Mouse (Mus musculus) limb, embryonic 13.5 days (tissue): ENCODE measurements around the gene Stap2. TPM values are rescaled to one million over a fixed set of nuclear protein-coding genes. Genes with fewer than 3 reads are reported as not detected.

Experiments used
- ATAC-seq: fragments of 200-750 bp; cut with Nextera tagmentation; 2 replicates; pipeline ENCODE4 v1.8.0; 2017; ENCODE audit warnings: low read depth, moderate number of reproducible peaks, moderate TSS enrichment; ENCODE audit not compliant: low FRiP score
- H3K27ac ChIP-seq: fragments of 300-500 bp; sonication (generic); 2 replicates; pipeline ENCODE4 v1.5.1; 2015; ENCODE audit warnings: inconsistent platforms, mild to moderate bottlenecking, moderate library complexity
- H3K27me3 ChIP-seq: fragments of 300-500 bp; sonication (generic); 2 replicates; pipeline ENCODE4 v1.6.1; 2015; ENCODE audit warnings: mild to moderate bottlenecking, inconsistent platforms
- H3K36me3 ChIP-seq: fragments of 300-500 bp; sonication (generic); 2 replicates; pipeline ENCODE4 v1.6.1; 2015; ENCODE audit warnings: inconsistent platforms, mild to moderate bottlenecking, moderate library complexity
- H3K4me1 ChIP-seq: fragments of 300-500 bp; sonication (generic); 2 replicates; pipeline ENCODE4 v1.6.1; 2015; ENCODE audit warnings: inconsistent platforms
- H3K4me2 ChIP-seq: fragments of 300-500 bp; sonication (generic); replicated peaks from 2 replicates; pipeline ENCODE4 v1.6.1; 2015; ENCODE audit warnings: inconsistent platforms, mild to moderate bottlenecking, moderate library complexity
- H3K4me3 ChIP-seq: fragments of 300-500 bp; sonication (generic); 2 replicates; pipeline ENCODE4 v1.5.1; 2015; ENCODE audit warnings: moderate library complexity, mild to moderate bottlenecking, inconsistent platforms
- H3K9ac ChIP-seq: fragments of 300-500 bp; sonication (generic); 2 replicates; pipeline ENCODE4 v1.6.1; 2015; ENCODE audit warnings: mild to moderate bottlenecking, inconsistent platforms
- H3K9me3 ChIP-seq: fragments of 300-500 bp; sonication (generic); 2 replicates; pipeline ENCODE4 v1.6.1; 2016; ENCODE audit warnings: inconsistent platforms
- WGBS: fragments of 180-500 bp; shearing (Covaris S2); methylation state at CpG from one replicate; pipeline ENCODE4 v1.1.7; 2015; 5-methylcytosine and 5-hydroxymethylcytosine counted together
- polyA plus RNA-seq: library from polyadenylated mRNA; unstranded; fragments of >200 nt; fragmentation: Nextera tagmentation; extraction: Ambion mirVana; gene quantifications from 2 replicates; pipeline ENCODE4 v1.2.1, GENCODE M21; 2015

The Stap2 gene
- polyA plus RNA-seq, 1 experiment from 2014 or later = 8.1 TPM

GRCm38 (mm10) chr17:55990278-55990898 is 15.0 kb downstream of the Stap2 start:
- ATAC-seq = no peak
- Histone ChIP-seq H3K36me3 (peaks cover 42% of the 10 kb centered on the region), H3K9me3 (no peaks in the 10 kb centered on the region), H3K4me1 (peaks cover 6% of the 10 kb centered on the region), H3K4me2 (no peak overlapping the region), H3K27ac (no peak overlapping the region), H3K9ac (no peak overlapping the region), H3K4me3 (no peak overlapping the region), H3K27me3 (no peaks in the 10 kb centered on the region)
- 87% methylated on average over 8 of the region's 8 CpGs for WGBS

GRCm38 (mm10) chr17:55986030-55986961 is 19.1 kb downstream of the Stap2 start, which contains the start of gene Fsd1:
Gene Fsd1 (plus strand): TSS chr17:55986509.
- H3K9ac ChIP-seq = peak within 1 kb of the TSS; percentile 79
- no peaks in the 10 kb centered on the region for H3K27me3 ChIP-seq
- H3K36me3 ChIP-seq = peaks cover 11% of the 10 kb centered on the region; the same call in 1 of the 2 replicates
- WGBS = 10% methylated on average over 35 of the region's 35 CpGs
- no peak within 1 kb of the TSS for H3K27ac ChIP-seq
- ATAC-seq = peak; percentile 74
- H3K9me3 ChIP-seq = no peaks in the 10 kb centered on the region
- H3K4me3 ChIP-seq = peak within 1 kb of the TSS; percentile 68
- peaks cover 6% of the 10 kb centered on the region for H3K4me1 ChIP-seq
- H3K4me2 ChIP-seq = peak within 1 kb of the TSS; percentile 88

- Histone ChIP-seq H3K27ac (no peak overlapping the region), H3K9me3 (no peaks in the 10 kb centered on the region), H3K9ac (no peak overlapping the region), H3K36me3 (peaks cover 21% of the 10 kb centered on the region), H3K4me3 (no peak overlapping the region), H3K4me2 (no peak overlapping the region), H3K4me1 (0 out of 2 replicates have a peak, but pooled peaks cover 6% of the 10 kb centered on the region), H3K27me3 (no peaks in the 10 kb centered on the region)
- ATAC-seq = no peak
- 42% methylated on average over 3 of the region's 3 CpGs for WGBS
Measured at GRCm38 (mm10) chr17:55977301-55977700, 28.1 kb downstream of the Stap2 start.

GRCm38 (mm10) chr17:55976255-55976862 is 29.0 kb downstream of the Stap2 start:
- peaks cover 21% of the 10 kb centered on the region for H3K36me3 ChIP-seq
- no peak overlapping the region for H3K4me2 ChIP-seq
- WGBS = 18% methylated on average over 13 of the region's 13 CpGs
- no peak overlapping the region for H3K4me3 ChIP-seq
- 0 out of 2 replicates have a peak, but pooled peaks cover 5% of the 10 kb centered on the region for H3K27me3 ChIP-seq
- no peaks in the 10 kb centered on the region for H3K9me3 ChIP-seq
- H3K4me1 ChIP-seq = peaks cover 9% of the 10 kb centered on the region
- 0 out of 2 replicates have a peak overlapping the region, but pooled peaks have one; percentile 25 for H3K9ac ChIP-seq
- ATAC-seq = peak; percentile 25; the same call in 1 of the 2 replicates
- no peak overlapping the region for H3K27ac ChIP-seq

GRCm38 (mm10) chr17:55971453-55971852 is 33.9 kb downstream of the Stap2 start:
- Histone ChIP-seq H3K27me3 (0 out of 2 replicates have a peak, but pooled peaks cover 6% of the 10 kb centered on the region), H3K9ac (peak overlapping the region; percentile 80), H3K27ac (no peak overlapping the region), H3K4me1 (peaks cover 21% of the 10 kb centered on the region), H3K4me3 (peak overlapping the region; percentile 62), H3K4me2 (peak overlapping the region; percentile 85), H3K36me3 (peaks cover 40% of the 10 kb centered on the region), H3K9me3 (no peaks in the 10 kb centered on the region)
- no peak for ATAC-seq
- WGBS = 33% methylated on average over 22 of the region's 22 CpGs

- Histone ChIP-seq H3K9ac (peak within 1 kb of the TSS; percentile 80), H3K27ac (no peak within 1 kb of the TSS), H3K4me3 (peak within 1 kb of the TSS; percentile 62), H3K9me3 (no peaks in the 10 kb centered on the region), H3K27me3 (0 out of 2 replicates have a peak, but pooled peaks cover 6% of the 10 kb centered on the region), H3K4me1 (peaks cover 18% of the 10 kb centered on the region), H3K4me2 (peak within 1 kb of the TSS; percentile 85), H3K36me3 (peaks cover 51% of the 10 kb centered on the region)
- WGBS = 9% methylated on average over 53 of the region's 55 CpGs
- peak; percentile 41 for ATAC-seq
Measured at GRCm38 (mm10) chr17:55969966-55970891, 35.2 kb downstream of the Stap2 start, which contains the start of gene Shd. Gene Shd (plus strand): TSS chr17:55970467.

- Histone ChIP-seq H3K36me3 (peaks cover 53% of the 10 kb centered on the region), H3K4me2 (peak overlapping the region; percentile 85), H3K4me3 (peak overlapping the region; percentile 62; the same call in 1 of the 2 replicates), H3K27ac (no peak overlapping the region), H3K9me3 (no peaks in the 10 kb centered on the region), H3K9ac (peak overlapping the region; percentile 80; the same call in 1 of the 2 replicates), H3K27me3 (0 out of 2 replicates have a peak, but pooled peaks cover 6% of the 10 kb centered on the region), H3K4me1 (peaks cover 18% of the 10 kb centered on the region)
- no peak for ATAC-seq
- WGBS = 48% methylated on average over 14 of the region's 14 CpGs
Measured at GRCm38 (mm10) chr17:55969560-55969959, 35.8 kb downstream of the Stap2 start.

GRCm38 (mm10) chr17:55968210-55968609 is 37.2 kb downstream of the Stap2 start:
- Histone ChIP-seq H3K4me2 (no peak overlapping the region), H3K9me3 (no peaks in the 10 kb centered on the region), H3K4me1 (peaks cover 18% of the 10 kb centered on the region), H3K36me3 (peaks cover 54% of the 10 kb centered on the region), H3K4me3 (no peak overlapping the region), H3K27me3 (0 out of 2 replicates have a peak, but pooled peaks cover 6% of the 10 kb centered on the region), H3K9ac (no peak overlapping the region), H3K27ac (no peak overlapping the region)
- no peak for ATAC-seq
- WGBS = 59% methylated on average over 7 of the region's 7 CpGs

- 88% methylated on average over 4 of the region's 4 CpGs for WGBS
- Histone ChIP-seq H3K9me3 (no peaks in the 10 kb centered on the region), H3K27me3 (0 out of 2 replicates have a peak, but pooled peaks cover 6% of the 10 kb centered on the region), H3K4me3 (no peak overlapping the region), H3K9ac (no peak overlapping the region), H3K27ac (no peak overlapping the region), H3K36me3 (peaks cover 56% of the 10 kb centered on the region), H3K4me2 (no peak overlapping the region), H3K4me1 (peaks cover 18% of the 10 kb centered on the region)
- no peak for ATAC-seq
Measured at GRCm38 (mm10) chr17:55967186-55967585, 38.2 kb downstream of the Stap2 start.

GRCm38 (mm10) chr17:55964996-55965395 is 40.4 kb downstream of the Stap2 start:
- Histone ChIP-seq H3K36me3 (peaks cover 72% of the 10 kb centered on the region), H3K4me3 (no peak overlapping the region), H3K9me3 (no peaks in the 10 kb centered on the region), H3K9ac (no peak overlapping the region), H3K4me1 (peaks cover 7% of the 10 kb centered on the region), H3K27me3 (no peaks in the 10 kb centered on the region), H3K4me2 (no peak overlapping the region), H3K27ac (no peak overlapping the region)
- ATAC-seq = no peak
- WGBS = 84% methylated on average over 9 of the region's 9 CpGs

GRCm38 (mm10) chr17:55964496-55964895 is 40.9 kb downstream of the Stap2 start:
- Histone ChIP-seq H3K36me3 (peaks cover 72% of the 10 kb centered on the region), H3K4me1 (peaks cover 8% of the 10 kb centered on the region), H3K9ac (no peak overlapping the region), H3K27me3 (no peaks in the 10 kb centered on the region), H3K27ac (no peak overlapping the region), H3K9me3 (no peaks in the 10 kb centered on the region), H3K4me3 (no peak overlapping the region), H3K4me2 (no peak overlapping the region)
- WGBS = 91% methylated on average over 10 of the region's 10 CpGs
- no peak for ATAC-seq
